Mouse (Mus musculus): ENCODE measurements around the gene Aurkb.

Gene Aurkb

GRCm38 (mm10) chr11:69080855-69081222 lies 35.4 kb downstream of the Aurkb start:
- DNase-seq (ENCODE audit: low spot score) = no peak

GRCm38 (mm10) chr11:69081613-69082012 lies 36.2 kb downstream of the Aurkb start:
- DNase-seq (ENCODE audit: low spot score) = no peak

DNA sequence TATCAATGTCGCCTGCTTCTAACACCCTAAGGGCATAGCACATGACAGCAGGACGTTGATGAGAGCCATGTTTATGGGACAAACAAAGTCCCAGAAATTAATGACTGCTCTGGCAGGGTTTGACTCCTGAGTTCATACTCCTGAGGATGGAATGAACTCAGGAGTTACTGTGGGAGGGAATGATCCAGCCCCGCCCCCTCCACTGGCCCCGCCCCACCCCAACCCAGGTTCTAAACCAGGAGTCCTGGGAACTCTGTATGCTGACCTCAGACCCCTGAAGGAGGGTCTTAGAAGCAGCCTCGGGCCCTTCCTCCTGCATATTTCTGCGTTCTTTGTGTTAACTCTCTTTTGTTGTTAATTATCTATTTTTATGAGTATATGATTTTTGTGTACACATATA lies 40.2 kb downstream of the Aurkb start:
- DNase-seq (ENCODE audit: low spot score) = peak; percentile 39

DNA sequence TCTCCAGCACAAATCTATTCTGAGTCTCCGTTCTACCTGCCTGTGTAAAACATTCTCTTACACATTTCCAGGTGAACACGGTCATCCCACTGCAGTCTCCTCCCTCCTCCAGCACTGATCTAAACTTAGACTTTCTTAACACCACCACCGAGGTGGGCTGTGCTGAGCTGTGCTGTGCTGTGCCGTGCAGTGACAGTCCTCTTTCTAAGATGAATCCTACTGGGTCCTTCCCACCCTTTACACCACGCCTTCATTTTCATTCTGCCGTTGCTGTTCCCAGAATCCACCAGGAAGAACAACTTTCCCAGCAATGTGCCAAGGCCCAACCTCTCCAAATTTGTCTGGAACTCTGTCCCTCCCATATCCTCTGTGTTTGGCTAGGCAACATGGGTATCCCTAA lies 40.9 kb downstream of the Aurkb start:
- DNase-seq (ENCODE audit: low spot score) = no peak

DNA sequence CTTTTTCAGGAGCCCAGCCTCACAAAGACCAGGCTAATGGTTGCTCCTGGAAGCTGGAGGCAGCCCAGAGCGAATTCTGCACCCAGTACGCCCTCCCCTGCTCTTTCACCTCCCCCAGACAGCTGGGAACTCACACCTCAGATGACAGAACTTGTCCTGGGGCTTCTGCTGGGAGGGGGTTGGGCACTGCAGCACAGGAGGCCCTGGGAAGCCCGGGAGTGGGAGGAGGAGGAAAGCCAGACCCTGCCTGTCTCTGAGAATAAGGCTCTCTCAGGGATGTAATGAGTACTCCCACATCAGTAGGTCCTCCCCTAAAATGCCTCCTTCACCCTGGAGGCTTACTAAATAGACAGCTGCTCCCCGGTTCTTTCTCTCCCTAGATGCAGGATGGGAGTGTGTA lies 41.6 kb downstream of the Aurkb start:
- peak; percentile 68 for DNase-seq (ENCODE audit: low spot score)

DNA sequence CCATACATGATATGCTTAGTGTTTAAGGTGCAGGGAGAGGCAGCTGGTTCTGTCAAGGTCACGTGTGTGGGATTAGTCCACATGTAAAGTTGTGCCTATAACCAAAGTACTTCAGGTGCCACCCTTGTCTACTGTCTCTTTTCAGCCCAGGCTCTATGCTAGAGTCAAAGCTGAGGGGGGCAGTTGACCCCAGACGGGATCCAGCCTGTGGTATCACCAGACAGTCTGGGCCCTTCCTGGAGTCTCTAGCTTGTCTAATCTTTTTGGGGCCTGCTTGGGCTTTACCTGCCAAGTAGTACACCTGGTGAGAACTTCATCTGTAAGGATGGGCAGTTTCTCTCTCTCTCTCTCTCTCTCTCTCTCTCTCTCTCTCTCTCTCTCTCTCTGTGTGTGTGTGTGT lies 42.1 kb downstream of the Aurkb start:
- peak; percentile 39 for DNase-seq (ENCODE audit: low spot score)

DNA sequence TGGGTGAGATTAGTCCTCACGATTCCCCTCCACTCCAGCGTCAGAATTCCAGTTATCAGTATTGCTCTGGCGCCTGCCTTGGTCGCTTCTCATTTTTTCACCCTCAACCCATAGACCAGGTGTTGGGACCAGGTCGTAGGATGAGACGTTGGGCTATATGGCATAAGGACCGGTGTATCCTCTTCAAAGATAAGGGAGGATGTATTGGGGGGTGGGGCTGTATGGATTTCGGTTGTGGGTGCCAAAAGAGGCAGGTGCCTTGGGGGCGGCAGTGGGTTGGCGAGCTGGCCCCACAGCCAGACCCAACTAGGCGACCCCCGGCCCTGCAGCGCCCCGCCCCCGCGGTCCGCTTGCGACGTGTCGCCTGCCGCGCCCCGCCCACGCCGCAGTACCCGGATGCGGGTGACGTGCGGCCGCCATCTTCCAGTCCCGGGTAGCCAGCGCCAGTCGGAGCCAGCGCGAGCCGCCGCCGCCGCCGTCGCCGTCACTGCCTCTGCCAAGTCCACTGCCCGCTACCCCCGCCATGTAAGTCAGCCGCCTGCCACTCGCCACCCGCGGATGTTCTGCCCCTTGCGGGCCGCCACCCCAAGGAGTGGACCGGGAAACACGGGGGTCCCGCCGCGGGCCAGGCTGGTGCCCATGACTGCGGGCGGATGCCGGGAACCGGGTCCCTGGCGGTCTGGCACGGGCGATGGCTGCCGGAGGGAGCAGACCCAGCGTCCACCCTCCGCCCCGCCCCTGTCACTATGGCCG lies 42.8 kb downstream of the Aurkb start, which contains the start of gene Vamp2:
Gene Vamp2, plus strand, starts transcription at position 388 of the 753 bp plus-strand sequence.
- DNase-seq (ENCODE audit: low spot score) = peak; percentile 96

GRCm38 (mm10) chr11:69088856-69089615 lies 43.6 kb downstream of the Aurkb start:
- no peak for DNase-seq (ENCODE audit: low spot score)

- DNase-seq (ENCODE audit: low spot score) = peak; percentile 60
Observed at GRCm38 (mm10) chr11:69089616-69090290, 44.3 kb downstream of the Aurkb start.

DNA sequence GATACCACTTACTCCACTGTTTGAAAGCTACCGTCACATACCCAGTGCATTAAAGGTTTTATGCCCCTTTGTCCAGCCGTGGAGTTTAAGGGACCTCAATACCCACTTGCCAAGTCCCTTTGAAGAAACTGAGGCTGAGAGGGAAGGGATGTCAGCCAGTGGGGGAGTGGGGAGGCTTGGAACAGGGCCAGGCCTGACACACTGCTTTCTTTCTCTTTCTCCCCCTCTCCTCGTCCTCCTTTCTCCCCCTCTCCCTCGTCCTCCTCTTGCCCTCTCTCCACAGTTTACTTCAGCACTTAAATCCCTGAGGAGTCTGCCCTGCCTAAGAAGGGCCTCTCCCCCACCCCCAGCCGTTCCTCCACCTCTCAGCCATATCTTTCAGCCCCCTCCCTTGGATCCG lies 44.9 kb downstream of the Aurkb start:
- peak; percentile 54 for DNase-seq (ENCODE audit: low spot score)

GRCm38 (mm10) chr11:69091566-69092385 lies 46.3 kb downstream of the Aurkb start:
- peak; percentile 36 for DNase-seq (ENCODE audit: low spot score)

GRCm38 (mm10) chr11:69092386-69092751 lies 46.9 kb downstream of the Aurkb start:
- peak; percentile 94 for DNase-seq (ENCODE audit: low spot score)

DNA sequence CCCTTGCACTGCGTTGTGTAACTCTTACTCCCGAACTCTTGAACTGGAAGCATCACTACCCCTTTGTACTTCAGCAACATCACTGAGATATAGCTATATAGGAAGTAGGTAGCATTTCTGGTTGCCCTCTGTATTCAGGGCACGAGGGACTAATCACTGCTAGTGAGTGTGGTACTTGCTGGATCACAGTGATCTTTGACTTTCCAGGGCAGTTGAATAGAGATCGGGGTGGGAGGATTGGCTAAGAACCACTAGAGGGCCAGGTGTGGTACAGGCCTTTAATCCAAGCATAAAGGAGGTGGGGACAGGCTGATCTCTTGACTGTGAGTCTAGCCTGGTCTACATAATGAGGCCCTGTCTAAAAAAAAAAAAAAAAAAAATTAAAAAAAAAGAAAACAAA lies 47.4 kb downstream of the Aurkb start:
- DNase-seq (ENCODE audit: low spot score) = no peak

DNA sequence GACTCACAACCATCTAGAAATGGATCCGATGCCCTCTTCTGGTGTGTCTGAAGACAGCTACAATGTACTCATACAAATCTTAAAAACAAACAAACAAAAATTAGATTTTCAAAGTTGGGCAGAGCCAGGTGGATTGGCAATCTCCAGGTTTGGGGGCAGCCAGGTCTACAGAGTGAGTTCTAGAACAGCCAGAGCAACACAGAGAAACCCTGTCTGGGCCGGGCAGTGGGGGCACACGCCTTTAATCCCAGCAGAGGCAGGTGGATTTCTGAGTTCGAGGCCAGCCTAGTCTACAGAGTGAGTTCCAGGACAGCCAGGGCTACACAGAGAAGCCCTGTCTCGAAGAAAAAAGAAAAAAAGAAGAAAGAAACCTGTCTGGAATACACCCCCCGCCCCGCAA lies 48.4 kb downstream of the Aurkb start:
- DNase-seq (ENCODE audit: low spot score) = peak; percentile 31

DNA sequence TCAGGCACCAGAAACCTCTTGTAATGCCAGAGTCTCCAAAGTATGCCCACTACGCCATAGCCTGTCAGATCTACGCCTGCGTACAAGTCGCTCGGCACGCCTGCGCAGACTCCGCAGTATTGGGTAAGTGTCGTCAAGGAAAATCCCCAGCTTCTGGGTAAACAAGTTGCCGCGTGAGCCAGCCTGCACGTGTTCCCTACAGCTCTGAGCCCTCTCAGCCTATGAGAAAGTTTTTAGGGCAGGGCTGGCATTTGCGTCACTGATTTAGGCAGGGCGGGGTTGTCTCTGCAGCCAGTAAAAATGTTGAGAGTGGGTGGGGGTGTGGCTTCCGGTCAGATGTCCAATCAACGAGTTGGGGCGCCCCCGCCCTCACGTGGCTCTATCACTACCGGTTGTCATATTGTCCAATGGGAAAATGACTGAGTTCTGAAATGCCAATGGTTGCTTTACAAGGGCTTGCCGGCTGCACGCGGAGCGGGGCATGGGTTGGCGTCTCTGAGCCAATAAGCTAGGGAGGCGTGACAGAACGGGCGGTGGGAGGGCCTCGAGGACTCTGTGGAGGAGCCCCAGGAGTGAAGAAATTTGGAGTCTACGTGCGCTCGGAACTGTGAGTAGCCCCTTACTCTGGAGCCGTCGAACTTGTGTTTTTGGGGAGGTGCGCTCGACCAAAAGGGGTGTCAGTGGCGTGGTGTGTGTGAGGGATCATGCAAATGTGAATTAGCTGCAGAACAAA lies 49.4 kb downstream of the Aurkb start, which contains the start of gene Per1:
Gene Per1, plus strand, starts transcription at position 521 of the 733 bp plus-strand sequence.
- peak; percentile 97 for DNase-seq (ENCODE audit: low spot score)

GRCm38 (mm10) chr11:69095511-69096231 lies 50.2 kb downstream of the Aurkb start:
- peak; percentile 61 for DNase-seq (ENCODE audit: low spot score)

DNA sequence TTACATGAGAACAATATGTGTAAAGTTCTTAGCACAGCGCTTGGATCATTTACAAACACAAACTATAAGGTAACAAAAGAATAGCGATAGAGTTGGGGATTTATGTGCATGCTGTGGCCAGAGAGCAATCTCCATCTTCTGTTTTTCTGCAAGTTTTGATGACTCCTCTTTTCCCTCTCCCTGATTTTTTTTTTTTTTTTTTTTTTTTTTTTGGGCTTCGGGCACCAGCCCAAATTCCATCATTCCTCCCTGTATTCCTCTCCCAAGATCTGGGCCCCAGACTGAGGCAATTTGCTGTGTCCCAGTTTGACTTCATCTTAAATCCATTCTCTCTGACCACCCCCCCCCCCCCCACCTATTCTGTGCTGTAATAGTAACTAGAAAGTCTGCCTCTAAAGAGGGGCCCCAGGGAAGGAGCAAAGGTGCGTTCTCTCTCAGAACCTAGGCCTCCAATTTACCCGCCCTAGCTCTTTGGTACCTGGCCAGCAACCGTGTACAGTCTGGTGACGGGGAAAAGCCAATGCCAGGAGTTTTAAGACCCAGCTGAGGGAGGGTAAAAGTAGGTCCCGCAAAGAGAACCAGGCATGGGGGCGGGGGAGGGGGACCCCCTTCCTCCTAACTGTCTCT lies 51.0 kb downstream of the Aurkb start:
- DNase-seq (ENCODE audit: low spot score) = peak; percentile 43

DNA sequence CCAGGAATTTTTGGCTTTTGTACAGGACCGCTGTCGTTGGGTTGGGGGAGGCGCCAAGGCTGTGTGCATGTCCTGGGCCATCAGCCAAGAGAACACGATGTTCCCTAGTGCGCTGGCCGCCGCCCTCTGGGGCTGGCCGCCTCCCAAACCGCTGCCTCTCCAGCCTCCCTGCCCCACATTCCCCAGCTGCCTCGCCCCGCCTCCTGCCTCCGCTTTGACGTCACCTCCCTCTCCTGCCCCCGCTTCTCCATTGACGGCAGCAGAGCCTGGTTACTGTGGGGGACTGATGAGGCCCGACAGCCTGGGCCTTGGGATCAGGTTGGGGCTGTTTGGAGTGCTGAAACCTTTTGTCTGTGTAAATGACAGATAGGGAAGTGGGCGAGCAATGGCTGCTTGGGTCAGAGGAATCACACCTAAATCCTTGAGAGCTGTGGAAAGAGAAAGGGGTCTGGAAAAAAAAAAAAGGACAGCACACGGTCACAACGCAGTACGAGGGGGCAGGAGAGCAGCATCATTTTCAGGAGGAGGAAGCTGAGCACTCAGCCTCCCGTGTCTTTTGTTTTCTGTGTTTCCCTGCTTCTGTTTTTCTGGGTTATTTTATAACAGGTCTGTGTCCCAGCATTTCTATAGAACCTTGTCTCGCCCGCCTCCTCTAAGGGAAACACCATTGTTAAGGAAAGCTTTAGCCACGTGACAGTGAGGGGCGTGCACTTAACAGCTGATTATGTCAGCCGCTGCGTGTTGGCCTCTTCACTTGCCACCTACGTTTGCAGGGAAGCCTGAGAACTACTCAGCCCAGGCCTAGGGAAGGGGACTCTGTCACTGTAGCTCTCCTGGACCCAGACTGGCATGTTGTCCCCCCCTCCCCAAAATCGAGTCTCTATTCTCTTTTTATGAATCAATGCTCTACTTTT lies 51.8 kb downstream of the Aurkb start:
- DNase-seq (ENCODE audit: low spot score) = peak; percentile 99
